Mouse (Mus musculus): Measurements from ENCODE around the gene Gm49630. TPM values are rescaled to one million over a fixed set of nuclear protein-coding genes. Genes with fewer than 3 reads are reported as not detected.

Gm49630 gene
- total RNA-seq, 2 experiments from 2014 or later = not detected

Other genes with a start within 250 kb of the Gm49630 start
- 1.7 and 4.3 TPM in 2 replicates for gene Rps6ka2, start 201.9 kb downstream of the Gm49630 start, total RNA-seq (2015; ENCODE audit: low replicate concordance)
- 2.2 and 3.1 TPM in 2 replicates for gene Rps6ka2, start 201.9 kb downstream of the Gm49630 start, total RNA-seq (2017; ENCODE audit: low replicate concordance)
- not detected in 2 replicates for gene Tcp10a, start 47.3 kb downstream of the Gm49630 start, total RNA-seq (2015; ENCODE audit: low replicate concordance)
- gene Tcp10a, start 47.3 kb downstream of the Gm49630 start, total RNA-seq (2017; ENCODE audit: low replicate concordance) = not detected in 2 replicates
- not detected in 2 replicates for gene Ttll2, start 19.3 kb downstream of the Gm49630 start, total RNA-seq (2015; ENCODE audit: low replicate concordance)
- not detected in 2 replicates for gene Ttll2, start 19.3 kb downstream of the Gm49630 start, total RNA-seq (2017; ENCODE audit: low replicate concordance)
- gene Unc93a2, start 13.5 kb upstream of the Gm49630 start, total RNA-seq (2015; ENCODE audit: low replicate concordance) = not detected in 2 replicates
- gene Unc93a2, start 13.5 kb upstream of the Gm49630 start, total RNA-seq (2017; ENCODE audit: low replicate concordance) = not detected in 2 replicates

All from erythroid progenitor cell, adult 5-6 weeks (primary cell).